Mouse (Mus musculus): ENCODE results near the gene Lrrc18.

Lrrc18 gene

GRCm38 (mm10) chr14:32991082-32991481 is at the start of gene Lrrc18:
TSS of gene Lrrc18 (plus strand) at chr14:32991382.
- no peak for DNase-seq

- DNase-seq, result peak; percentile 34
Observed at GRCm38 (mm10) chr14:32947512-32947911, 43.7 kb upstream of the Lrrc18 start.

GRCm38 (mm10) chr14:32950312-32951301 is 40.6 kb upstream of the Lrrc18 start:
- no peak for DNase-seq

GRCm38 (mm10) chr14:32956486-32956885 is 34.7 kb upstream of the Lrrc18 start:
- no peak for DNase-seq

- no peak for DNase-seq
Observed at GRCm38 (mm10) chr14:32958671-32959070, 32.5 kb upstream of the Lrrc18 start.

GRCm38 (mm10) chr14:32960481-32960880 is 30.7 kb upstream of the Lrrc18 start:
- peak; percentile 60 for DNase-seq

- no peak for DNase-seq
Observed at GRCm38 (mm10) chr14:32964742-32965141, 26.4 kb upstream of the Lrrc18 start.

GRCm38 (mm10) chr14:32970700-32971099 is 20.5 kb upstream of the Lrrc18 start:
- DNase-seq, result no peak

- DNase-seq, result no peak
Observed at GRCm38 (mm10) chr14:32984176-32984738, 6.9 kb upstream of the Lrrc18 start.

GRCm38 (mm10) chr14:32986659-32987058 is 4.5 kb upstream of the Lrrc18 start:
- no peak for DNase-seq

GRCm38 (mm10) chr14:32994954-32995636 is 3.9 kb downstream of the Lrrc18 start:
- DNase-seq, result no peak

- no peak for DNase-seq
Observed at GRCm38 (mm10) chr14:32999511-32999910, 8.3 kb downstream of the Lrrc18 start.

GRCm38 (mm10) chr14:33000112-33000979 is 9.2 kb downstream of the Lrrc18 start:
- DNase-seq, result no peak

- DNase-seq, result no peak
Observed at GRCm38 (mm10) chr14:33005114-33005513, 13.9 kb downstream of the Lrrc18 start.

- no peak for DNase-seq
Observed at GRCm38 (mm10) chr14:33007638-33008037, 16.5 kb downstream of the Lrrc18 start.

- no peak for DNase-seq
Observed at GRCm38 (mm10) chr14:33019050-33019449, 27.9 kb downstream of the Lrrc18 start.

GRCm38 (mm10) chr14:33019606-33020005 is 28.4 kb downstream of the Lrrc18 start:
- no peak for DNase-seq

- no peak for DNase-seq
Observed at GRCm38 (mm10) chr14:33030849-33031248, 39.7 kb downstream of the Lrrc18 start.

- peak; percentile 10 for DNase-seq
Observed at GRCm38 (mm10) chr14:33033424-33033823, 42.2 kb downstream of the Lrrc18 start.

GRCm38 (mm10) chr14:33035386-33035785 is 44.2 kb downstream of the Lrrc18 start:
- no peak for DNase-seq

- no peak for DNase-seq
Observed at GRCm38 (mm10) chr14:33036811-33037210, 45.6 kb downstream of the Lrrc18 start.

GRCm38 (mm10) chr14:33045217-33045616 is 54.0 kb downstream of the Lrrc18 start:
- no peak for DNase-seq

- DNase-seq, result no peak
Observed at GRCm38 (mm10) chr14:33053441-33053840, 62.3 kb downstream of the Lrrc18 start.

Measured in right cerebral cortex, postnatal 25 days (tissue).